ENCODE assay signal across 10 mouse cellular contexts in the genomic region with DNA sequence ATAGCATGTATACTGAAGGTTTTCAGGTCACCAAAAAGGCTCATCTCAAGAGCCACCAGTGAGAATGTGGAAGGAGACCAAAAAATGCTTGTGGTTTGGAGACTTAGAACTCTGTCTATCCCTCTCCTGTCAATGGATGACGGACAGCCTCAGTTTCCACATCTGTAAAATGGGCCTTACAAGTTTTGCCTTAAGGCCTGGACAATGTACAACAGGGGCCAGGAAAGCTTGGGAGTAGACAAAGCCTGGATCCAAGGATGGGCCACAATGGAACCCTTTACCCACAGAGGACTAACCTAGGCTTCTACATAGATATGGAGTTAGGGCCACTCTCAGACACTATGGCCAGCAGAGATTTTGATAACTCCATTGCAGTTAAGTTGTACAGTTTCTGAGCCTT. TPM values are rescaled to one million over a fixed set of nuclear protein-coding genes. Genes with fewer than 3 reads are reported as not detected.
DNase-seq lines count a peak whose midpoint lies in the region; ATAC-seq and TF ChIP-seq lines count a peak whose summit lies in the region.
"Had no signal": no experiment of that assay in that cellular context is flagged by ENCODE, and none has a peak within 500 bp of the region (broad histone marks: within the 10 kb centered on the region; RNA-seq: fewer than 3 reads in every experiment).

No protein-coding gene starts in this region.

- H3K4me3 ChIP-seq in heart, embryonic 12.5 days, result peak overlapping the region; percentile 82
- H3K4me3 ChIP-seq in cortical plate, adult 2 months (ENCODE audit: insufficient read depth, low read length), result peak overlapping the region; percentile 41; the same call in 1 of the 2 replicates
- peak overlapping the region; percentile 90 for H3K4me3 ChIP-seq in hindbrain, embryonic 13.5 days
- peak overlapping the region; percentile 91 for H3K4me3 ChIP-seq in midbrain, embryonic 13.5 days (replicated peaks)

- no peak for TF ChIP-seq POLR2A in cortical plate, adult 2 months (IDR thresholded peaks at IDR 0.05; ENCODE audit: extremely low read depth, insufficient read depth, low read length)

- 97% methylated on average over 1 of the region's 1 CpGs for WGBS in heart, embryonic 12.5 days
- 100% methylated on average over 1 of the region's 1 CpGs for WGBS in hindbrain, embryonic 13.5 days
- 94% methylated on average over 1 of the region's 1 CpGs for WGBS in midbrain, embryonic 13.5 days

- H3K27ac ChIP-seq in heart, embryonic 12.5 days (ENCODE audit: poor library complexity, severe bottlenecking), result no peak overlapping the region
- H3K27ac ChIP-seq in cortical plate, adult 2 months (ENCODE audit: insufficient read depth, low read length), result no peak overlapping the region
- H3K27ac ChIP-seq in hindbrain, embryonic 13.5 days, result no peak overlapping the region
- no peak overlapping the region for H3K27ac ChIP-seq in midbrain, embryonic 13.5 days

- no peaks in the 10 kb centered on the region for H3K9me3 ChIP-seq in heart, embryonic 12.5 days (replicated peaks)
- H3K9me3 ChIP-seq in hindbrain, embryonic 13.5 days, result no peaks in the 10 kb centered on the region
- no peaks in the 10 kb centered on the region for H3K9me3 ChIP-seq in midbrain, embryonic 13.5 days

- H3K36me3 ChIP-seq in heart, embryonic 12.5 days, result peaks cover 6% of the 10 kb centered on the region; the same call in 1 of the 2 replicates
- H3K36me3 ChIP-seq in hindbrain, embryonic 13.5 days, result peaks cover 27% of the 10 kb centered on the region
- peaks cover 17% of the 10 kb centered on the region for H3K36me3 ChIP-seq in midbrain, embryonic 13.5 days

- H3K4me2 ChIP-seq in heart, embryonic 12.5 days, result peak overlapping the region; percentile 86
- peak overlapping the region; percentile 88 for H3K4me2 ChIP-seq in hindbrain, embryonic 13.5 days
- peak overlapping the region; percentile 92 for H3K4me2 ChIP-seq in midbrain, embryonic 13.5 days (replicated peaks)

- no peaks in the 10 kb centered on the region for H3K27me3 ChIP-seq in heart, embryonic 12.5 days (replicated peaks)
- no peaks in the 10 kb centered on the region for H3K27me3 ChIP-seq in hindbrain, embryonic 13.5 days
- H3K27me3 ChIP-seq in midbrain, embryonic 13.5 days, result no peaks in the 10 kb centered on the region

- ATAC-seq in heart, embryonic 12.5 days (ENCODE audit: insufficient number of reproducible peaks, low FRiP score), result no peak
- ATAC-seq in hindbrain, embryonic 13.5 days (ENCODE audit: low FRiP score), result no peak
- ATAC-seq in midbrain, embryonic 13.5 days, result no peak

- peaks cover 39% of the 10 kb centered on the region for H3K4me1 ChIP-seq in heart, embryonic 12.5 days (replicated peaks)
- H3K4me1 ChIP-seq in cortical plate, adult 2 months (ENCODE audit: control insufficient read depth, insufficient read depth, low read length), result peaks cover 10% of the 10 kb centered on the region
- peaks cover 39% of the 10 kb centered on the region for H3K4me1 ChIP-seq in hindbrain, embryonic 13.5 days (replicated peaks)
- H3K4me1 ChIP-seq in midbrain, embryonic 13.5 days (replicated peaks), result peaks cover 43% of the 10 kb centered on the region

- no peak for DNase-seq in heart, adult 18-20 months
- DNase-seq in thymus, postnatal 4 days, result no peak
- no peak for DNase-seq in kidney, postnatal 25 days
- DNase-seq in right cerebral cortex, postnatal 25 days, result no peak

- peak overlapping the region; percentile 85; the same call in 1 of the 2 replicates for H3K9ac ChIP-seq in heart, embryonic 12.5 days
- peak overlapping the region; percentile 94 for H3K9ac ChIP-seq in hindbrain, embryonic 13.5 days
- H3K9ac ChIP-seq in midbrain, embryonic 13.5 days (replicated peaks), result peak overlapping the region; percentile 91; the same call in 1 of the 2 replicates

- no peak for TF ChIP-seq CTCF in cortical plate, adult 2 months (IDR thresholded peaks at IDR 0.05; ENCODE audit: extremely low read depth, insufficient read depth, low read length)

RNA-seq across cellular contexts. Expression of gene Capn15, which starts 1.5 kb away (rescaled TPM):
- polyA plus RNA-seq in heart, embryonic 12.5 days (2016; fragmentation: Nextera tagmentation; extraction: Ambion mirVana), result 16.9 and 18.0 TPM in 2 replicates
- 1 to 10 TPM; 6.1 to 8.5 TPM for total RNA-seq in heart, adult 18-20 months (2021)
- polyA plus RNA-seq in cortical plate, adult 2 months (2012; rRNA removed), result 45.8 and 48.0 TPM in 2 replicates
- 20.4 and 21.6 TPM in 2 replicates for polyA plus RNA-seq in hindbrain, embryonic 13.5 days (2015; fragmentation: Nextera tagmentation; extraction: Ambion mirVana)
- polyA plus RNA-seq in midbrain, embryonic 13.5 days (2015; fragmentation: Nextera tagmentation; extraction: Ambion mirVana), result 19.1 and 21.1 TPM in 2 replicates

RNA-seq across cellular contexts. Expression of gene A930017K11Rik, which starts 31.7 kb away (rescaled TPM):
- polyA plus RNA-seq in heart, embryonic 12.5 days (2016; fragmentation: Nextera tagmentation; extraction: Ambion mirVana), result 0.08 and 0.17 TPM in 2 replicates
- under 1 TPM; 0.32 to 0.57 TPM for total RNA-seq in heart, adult 18-20 months (2021)
- 0.79 and 0.92 TPM in 2 replicates for polyA plus RNA-seq in cortical plate, adult 2 months (2012; rRNA removed)
- polyA plus RNA-seq in hindbrain, embryonic 13.5 days (2015; fragmentation: Nextera tagmentation; extraction: Ambion mirVana), result 0.56 and 0.77 TPM in 2 replicates
- polyA plus RNA-seq in midbrain, embryonic 13.5 days (2015; fragmentation: Nextera tagmentation; extraction: Ambion mirVana), result 0.48 and 0.62 TPM in 2 replicates
- total RNA-seq: hematopoietic stem cell, adult 5-6 weeks; megakaryocyte, adult 5-6 weeks had no signal

RNA-seq across cellular contexts. Expression of gene Nhlrc4, which starts 39.3 kb away (rescaled TPM):
- polyA plus RNA-seq in heart, embryonic 12.5 days (2016; fragmentation: Nextera tagmentation; extraction: Ambion mirVana), result 0.36 and 1.2 TPM in 2 replicates
- total RNA-seq in heart, adult 18-20 months (2021), result under 1 TPM in 1 of 2 experiments, not detected in 1; 0.21 TPM
- polyA plus RNA-seq in cortical plate, adult 2 months (2012; rRNA removed), result 1.1 and 1.9 TPM in 2 replicates
- 0.09 TPM in 1 of 2 replicates, not detected in the other for polyA plus RNA-seq in hindbrain, embryonic 13.5 days (2015; fragmentation: Nextera tagmentation; extraction: Ambion mirVana)
- polyA plus RNA-seq in midbrain, embryonic 13.5 days (2015; fragmentation: Nextera tagmentation; extraction: Ambion mirVana), result 0.12 TPM in 1 of 2 replicates, not detected in the other
- total RNA-seq: hematopoietic stem cell, adult 5-6 weeks; megakaryocyte, adult 5-6 weeks had no signal

RNA-seq across cellular contexts. Expression of gene Pigq, which starts 39.3 kb away (rescaled TPM):
- 69.8 and 72.1 TPM in 2 replicates for polyA plus RNA-seq in heart, embryonic 12.5 days (2016; fragmentation: Nextera tagmentation; extraction: Ambion mirVana)
- total RNA-seq in heart, adult 18-20 months (2021), result 10 to 100 TPM; 37.8 to 43.4 TPM
- 156 and 159 TPM in 2 replicates for polyA plus RNA-seq in cortical plate, adult 2 months (2012; rRNA removed)
- 57.1 and 58.9 TPM in 2 replicates for polyA plus RNA-seq in hindbrain, embryonic 13.5 days (2015; fragmentation: Nextera tagmentation; extraction: Ambion mirVana)
- 56.9 and 58.0 TPM in 2 replicates for polyA plus RNA-seq in midbrain, embryonic 13.5 days (2015; fragmentation: Nextera tagmentation; extraction: Ambion mirVana)

Comparison
In these comparisons a context has a peak if more than half of its experiments do, and no peak if none do; other contexts are left out.
1. H3K4me3 ChIP-seq: peak in every context shown above with its lines; median percentile 91 in midbrain, embryonic 13.5 days; 90 in hindbrain, embryonic 13.5 days; 82 in heart, embryonic 12.5 days; 41 in cortical plate, adult 2 months.